Mouse (Mus musculus): ENCODE measurements around the gene 4930447C04Rik.

4930447C04Rik gene

GRCm38 (mm10) chr12:72835518-72836015 is 105.0 kb downstream of the 4930447C04Rik start:
- no peak for DNase-seq

- DNase-seq, result peak in 1 of 2 experiments; percentile 28
Measured at GRCm38 (mm10) chr12:72834773-72835517, 105.6 kb downstream of the 4930447C04Rik start.

- DNase-seq, result peak; percentile 81
Measured at GRCm38 (mm10) chr12:72831711-72832432, 108.7 kb downstream of the 4930447C04Rik start.
